Mouse (Mus musculus): Measurements from ENCODE around the gene Fam180a. TPM values are rescaled to one million over a fixed set of nuclear protein-coding genes. Genes with fewer than 3 reads are reported as not detected.

The Fam180a gene
- polyA plus RNA-seq, 1 experiment from 2014 or later, result 0.10 TPM

- no peak overlapping the region for H3K9ac ChIP-seq (replicated peaks)
- no peaks in the 10 kb centered on the region for H3K36me3 ChIP-seq
- WGBS, result 68% methylated on average over 10 of the region's 10 CpGs
- H3K4me2 ChIP-seq (replicated peaks), result no peak overlapping the region
- H3K4me3 ChIP-seq, result no peak overlapping the region
- H3K27ac ChIP-seq (replicated peaks), result no peak overlapping the region
- H3K27me3 ChIP-seq, result no peaks in the 10 kb centered on the region
- H3K9me3 ChIP-seq, result no peaks in the 10 kb centered on the region
- no peaks in the 10 kb centered on the region for H3K4me1 ChIP-seq
- ATAC-seq (ENCODE audit: low FRiP score, low read depth), result no peak
Measured at GRCm38 (mm10) chr6:35277903-35278587, 47.9 kb downstream of the Fam180a start.

- Histone ChIP-seq H3K4me2 (replicated peaks) (no peak overlapping the region), H3K27me3 (no peaks in the 10 kb centered on the region), H3K9ac (replicated peaks) (no peak overlapping the region), H3K36me3 (no peaks in the 10 kb centered on the region), H3K9me3 (no peaks in the 10 kb centered on the region), H3K4me1 (no peaks in the 10 kb centered on the region), H3K4me3 (no peak overlapping the region), H3K27ac (replicated peaks) (no peak overlapping the region)
- WGBS, result 85% methylated on average over 11 of the region's 11 CpGs
- ATAC-seq (ENCODE audit: low FRiP score, low read depth), result no peak
Measured at GRCm38 (mm10) chr6:35273391-35274082, 52.4 kb downstream of the Fam180a start.

- Histone ChIP-seq H3K27ac (replicated peaks) (no peak overlapping the region), H3K27me3 (no peaks in the 10 kb centered on the region), H3K9me3 (no peaks in the 10 kb centered on the region), H3K4me1 (no peaks in the 10 kb centered on the region), H3K4me3 (no peak overlapping the region), H3K9ac (replicated peaks) (no peak overlapping the region), H3K4me2 (replicated peaks) (no peak overlapping the region), H3K36me3 (no peaks in the 10 kb centered on the region)
- WGBS, result 90% methylated on average over 20 of the region's 20 CpGs
- no peak for ATAC-seq (ENCODE audit: low FRiP score, low read depth)
Measured at GRCm38 (mm10) chr6:35271868-35272765, 53.8 kb downstream of the Fam180a start.

GRCm38 (mm10) chr6:35271094-35271855, 54.7 kb downstream of the Fam180a start:
- no peak overlapping the region for H3K4me2 ChIP-seq (replicated peaks)
- 87% methylated on average over 12 of the region's 12 CpGs for WGBS
- no peaks in the 10 kb centered on the region for H3K27me3 ChIP-seq
- H3K27ac ChIP-seq (replicated peaks), result no peak overlapping the region
- no peaks in the 10 kb centered on the region for H3K9me3 ChIP-seq
- H3K36me3 ChIP-seq, result 0 out of 2 replicates have a peak, but pooled peaks cover 5% of the 10 kb centered on the region
- no peak overlapping the region for H3K9ac ChIP-seq (replicated peaks)
- H3K4me3 ChIP-seq, result no peak overlapping the region
- no peaks in the 10 kb centered on the region for H3K4me1 ChIP-seq
- ATAC-seq (ENCODE audit: low FRiP score, low read depth), result no peak

- Histone ChIP-seq H3K4me1 (no peaks in the 10 kb centered on the region), H3K27me3 (no peaks in the 10 kb centered on the region), H3K4me3 (no peak overlapping the region), H3K4me2 (replicated peaks) (no peak overlapping the region), H3K9ac (replicated peaks) (no peak overlapping the region), H3K36me3 (0 out of 2 replicates have a peak, but pooled peaks cover 5% of the 10 kb centered on the region), H3K9me3 (no peaks in the 10 kb centered on the region), H3K27ac (replicated peaks) (no peak overlapping the region)
- ATAC-seq (ENCODE audit: low FRiP score, low read depth), result no peak
- WGBS, result 76% methylated on average over 13 of the region's 13 CpGs
Measured at GRCm38 (mm10) chr6:35269643-35270042, 56.3 kb downstream of the Fam180a start.

- H3K27ac ChIP-seq (replicated peaks), result no peak overlapping the region
- no peaks in the 10 kb centered on the region for H3K9me3 ChIP-seq
- no peaks in the 10 kb centered on the region for H3K27me3 ChIP-seq
- no peaks in the 10 kb centered on the region for H3K4me1 ChIP-seq
- H3K9ac ChIP-seq (replicated peaks), result no peak overlapping the region
- WGBS, result 92% methylated on average over 13 of the region's 13 CpGs
- no peak overlapping the region for H3K4me3 ChIP-seq
- ATAC-seq (ENCODE audit: low FRiP score, low read depth), result no peak
- H3K36me3 ChIP-seq, result 0 out of 2 replicates have a peak, but pooled peaks cover 10% of the 10 kb centered on the region
- no peak overlapping the region for H3K4me2 ChIP-seq (replicated peaks)
Measured at GRCm38 (mm10) chr6:35268711-35269110, 57.2 kb downstream of the Fam180a start.

- H3K4me1 ChIP-seq, result no peaks in the 10 kb centered on the region
- H3K36me3 ChIP-seq, result peaks cover 32% of the 10 kb centered on the region
Measured at GRCm38 (mm10) chr6:35265580-35266278, 60.2 kb downstream of the Fam180a start.

More at GRCm38 (mm10) chr6:35265580-35266278, 60.2 kb downstream of the Fam180a start:
- H3K27ac ChIP-seq (replicated peaks), result no peak overlapping the region
- 90% methylated on average over 15 of the region's 15 CpGs for WGBS
- no peaks in the 10 kb centered on the region for H3K9me3 ChIP-seq
- no peak overlapping the region for H3K9ac ChIP-seq (replicated peaks)
- H3K27me3 ChIP-seq, result no peaks in the 10 kb centered on the region
- H3K4me2 ChIP-seq (replicated peaks), result no peak overlapping the region
- H3K4me3 ChIP-seq, result no peak overlapping the region
- ATAC-seq (ENCODE audit: low FRiP score, low read depth), result no peak

Other genes starting within 250 kb of the Fam180a start
- 31.3 and 31.5 TPM in 2 replicates for gene Cnot4, start 192.4 kb downstream of the Fam180a start, polyA plus RNA-seq (2016; fragmentation: Nextera tagmentation; extraction: Ambion mirVana)
- 47.1 and 48.9 TPM in 2 replicates for gene Nup205, start 148.7 kb downstream of the Fam180a start, polyA plus RNA-seq (2016; fragmentation: Nextera tagmentation; extraction: Ambion mirVana)
- gene Slc13a4, start 18.0 kb downstream of the Fam180a start, polyA plus RNA-seq (2016; fragmentation: Nextera tagmentation; extraction: Ambion mirVana), result 0.26 and 0.38 TPM in 2 replicates
- 163 and 169 TPM in 2 replicates for gene Mtpn, start 213.7 kb upstream of the Fam180a start, polyA plus RNA-seq (2016; fragmentation: Nextera tagmentation; extraction: Ambion mirVana)

Measured in midbrain, embryonic 12.5 days (tissue).